Mouse (Mus musculus): ENCODE measurements around the gene Crb2. TPM values are rescaled to one million over a fixed set of nuclear protein-coding genes. Genes with fewer than 3 reads are reported as not detected.

The Crb2 gene
- total RNA-seq (2012; rRNA removed) (0.04 and 0.13 TPM in 2 replicates), total RNA-seq (2014; rRNA removed) (not detected in 2 replicates), polyA plus RNA-seq (2012; ENCODE audit: insufficient read length, low read depth) (0.07 TPM in 2 replicates)

DNA sequence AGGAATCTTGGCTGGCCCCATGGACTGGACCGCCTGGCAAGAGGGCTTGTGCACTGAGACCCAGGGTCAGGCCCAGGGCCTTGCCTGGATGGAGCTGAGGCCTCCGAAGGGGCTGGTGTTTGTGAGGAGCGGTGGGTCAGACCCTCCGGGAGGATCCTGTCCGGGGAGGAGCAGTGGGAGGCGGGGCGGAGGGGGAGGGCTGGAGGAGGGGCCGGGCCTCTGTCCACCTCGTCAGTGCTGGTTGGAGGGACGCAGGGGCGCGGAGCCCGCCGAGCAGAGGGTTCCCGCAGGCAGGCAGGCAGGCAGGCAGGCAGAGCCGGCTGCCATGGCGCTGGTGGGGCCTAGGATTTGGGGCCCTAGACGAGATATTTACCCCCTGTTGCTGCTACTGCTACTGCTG is at the start of gene Crb2:
Crb2 (plus strand) TSS at position 234 of the 400 bp plus-strand sequence.
- dilution Hi-C loops (cut with MboI; ENCODE audit: extremely low pct_ligation_motif_present, extremely low pct_unique_long_range_greater_than_20kb, low sequenced_read_pairs) = no loop called here
- DNase-seq (ENCODE audit: extremely low read depth) = no peak
- Histone ChIP-seq H3K9me3 (replicated peaks; ENCODE audit: low read length) (no peaks in the 10 kb centered on the region), H3K4me3 (replicated peaks in 1 of 3; ENCODE audit: low read depth in 2 of 3, low read length in 2 of 3, poor library complexity in 1 of 3) (no peak within 1 kb of the TSS), H3K4me2 (ENCODE audit: insufficient read depth, low read depth, poor library complexity, severe bottlenecking) (no peak within 1 kb of the TSS), H3K4me1 (ENCODE audit: control insufficient read depth in 1 of 2, insufficient read depth in 2 of 2) (peaks cover 14 to 26% of the 10 kb centered on the region in 2 experiments), H3K79me2 (replicated peaks; ENCODE audit: control insufficient read depth, extremely low read depth, insufficient read depth, poor library complexity, severe bottlenecking) (no peaks in the 10 kb centered on the region), H3K36me3 (replicated peaks in 1 of 2; ENCODE audit: control insufficient read depth in 1 of 2, insufficient read depth in 1 of 2, low read length in 1 of 2) (no peaks in the 10 kb centered on the region), H3K27me3 (replicated peaks) (no peaks in the 10 kb centered on the region), H3K9ac (ENCODE audit: insufficient read depth, low read depth) (no peak within 1 kb of the TSS), H3K27ac (ENCODE audit: insufficient read depth, low read depth) (no peak within 1 kb of the TSS)
- TF ChIP-seq PAX5 (IDR thresholded peaks at IDR 0.05; ENCODE audit: low read length) (no peak), KAT2A (IDR thresholded peaks at IDR 0.05; ENCODE audit: insufficient replicate concordance, low read length) (no peak), ZMIZ1 (IDR thresholded peaks at IDR 0.05; ENCODE audit: low read depth, low read length) (no peak), IRF4 (IDR thresholded peaks at IDR 0.05; ENCODE audit: low read depth, low read length) (no peak), HCFC1 (IDR thresholded peaks at IDR 0.05; ENCODE audit: low read depth, low read length) (no peak), POLR2A (IDR thresholded peaks at IDR 0.05; ENCODE audit: low read depth, low read length) (no peak), E2F4 (IDR thresholded peaks at IDR 0.05; ENCODE audit: insufficient replicate concordance, low read depth, low read length) (no peak), TBP (conservative IDR thresholded peaks at IDR 0.05; ENCODE audit: low read depth, low read length) (no peak), CTCF (conservative IDR thresholded peaks at IDR 0.05 in 1 of 2, IDR thresholded peaks at IDR 0.05 in 1 of 2; ENCODE audit: low read depth in 2 of 2, low read length in 2 of 2) (no peak), USF1 (IDR thresholded peaks at IDR 0.05; ENCODE audit: low read depth, low read length) (no peak), JUN (IDR thresholded peaks at IDR 0.05; ENCODE audit: insufficient read depth, low read depth, low read length) (no peak), UBTF (IDR thresholded peaks at IDR 0.05; ENCODE audit: low read depth, low read length) (no peak), USF2 (conservative IDR thresholded peaks at IDR 0.05; ENCODE audit: low read depth, low read length) (no peak)
- in situ Hi-C loops (cut with MboI; ENCODE audit: low pct_ligation_motif_present, low pct_unique_long_range_greater_than_20kb, low sequenced_read_pairs) = loop anchor here (10.0 kb wide), 2 partner anchors 271 to 401 kb away; no protein-coding TSS in a partner anchor

DNA sequence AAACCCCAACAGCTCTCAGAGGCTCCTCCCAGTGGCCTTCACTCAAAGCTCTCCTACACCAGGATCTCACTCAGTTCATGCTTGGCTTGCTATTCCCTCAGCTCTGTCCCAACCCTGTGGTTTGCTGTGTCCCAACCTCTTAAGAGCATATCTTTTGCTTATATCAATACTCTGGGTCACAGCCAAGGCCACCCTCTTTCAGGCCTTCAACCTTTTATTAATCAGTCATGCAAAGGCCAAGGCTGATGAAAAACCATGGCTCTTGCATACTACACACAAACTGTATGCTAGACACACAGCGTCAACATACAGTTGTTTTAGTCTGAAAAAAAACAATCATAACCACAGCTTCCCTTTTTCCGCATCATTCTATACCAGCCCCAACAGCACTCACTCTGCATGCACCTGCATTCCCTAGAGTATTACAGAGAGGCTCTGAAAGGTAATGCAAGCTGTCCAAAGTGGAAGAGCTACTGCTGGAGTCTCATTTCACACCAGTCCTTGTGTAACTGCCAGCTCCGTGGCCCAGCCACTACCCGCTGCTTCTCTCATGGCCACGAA is 44.7 kb upstream of the Crb2 start:
- DNase-seq (ENCODE audit: extremely low read depth) = peak; percentile 50
- peaks cover 7% of the 10 kb centered on the region for H3K9me3 ChIP-seq (replicated peaks; ENCODE audit: low read length)
- no peaks in the 10 kb centered on the region for H3K36me3 ChIP-seq (replicated peaks in 1 of 2; ENCODE audit: control insufficient read depth in 1 of 2, insufficient read depth in 1 of 2, low read length in 1 of 2)
- H3K4me3 ChIP-seq (replicated peaks in 1 of 3; ENCODE audit: low read depth in 2 of 3, low read length in 2 of 3, poor library complexity in 1 of 3) = no peak overlapping the region
- H3K4me2 ChIP-seq (ENCODE audit: insufficient read depth, low read depth, poor library complexity, severe bottlenecking) = no peak overlapping the region
- peaks cover 8 to 29% of the 10 kb centered on the region in 2 experiments; a peak in 3 of 4 replicates for H3K4me1 ChIP-seq (ENCODE audit: control insufficient read depth in 1 of 2, insufficient read depth in 2 of 2)
- no peaks in the 10 kb centered on the region for H3K27me3 ChIP-seq (replicated peaks)
- in situ Hi-C loops (cut with MboI; ENCODE audit: low pct_ligation_motif_present, low pct_unique_long_range_greater_than_20kb, low sequenced_read_pairs) (no loop called here), dilution Hi-C loops (cut with MboI; ENCODE audit: extremely low pct_ligation_motif_present, extremely low pct_unique_long_range_greater_than_20kb, low sequenced_read_pairs) (no loop called here)
- no peaks in the 10 kb centered on the region for H3K79me2 ChIP-seq (replicated peaks; ENCODE audit: control insufficient read depth, extremely low read depth, insufficient read depth, poor library complexity, severe bottlenecking)
- H3K9ac ChIP-seq (ENCODE audit: insufficient read depth, low read depth) = no peak overlapping the region
- no peak overlapping the region for H3K27ac ChIP-seq (ENCODE audit: insufficient read depth, low read depth)
- TF ChIP-seq MXI1 (IDR thresholded peaks at IDR 0.05; ENCODE audit: low read depth, low read length) (no peak), SMC3 (IDR thresholded peaks at IDR 0.05; ENCODE audit: low read depth, low read length) (0 out of 2 replicates have a peak, but pooled peaks have one; percentile 4)

Data from CH12.LX (cell line).